Mouse (Mus musculus) thymus, adult 2 months (tissue): ENCODE measurements around the gene Stxbp1.

Experiments used
- CTCF ChIP-seq: fragments of 200-500 bp; IDR thresholded peaks from 2 replicates; pipeline ENCODE4 v1.5.1; 2012; ENCODE audit warnings: mild to moderate bottlenecking, control low read depth, low read length, moderate library complexity, borderline replicate concordance; ENCODE audit not compliant: control insufficient read depth, poor library complexity, insufficient read depth; ENCODE audit errors: extremely low read depth
- POLR2A ChIP-seq: fragments of 200-500 bp; IDR thresholded peaks from 2 replicates; pipeline ENCODE4 v1.6.1; 2012; ENCODE audit warnings: mild to moderate bottlenecking, low read length, control low read depth, moderate library complexity; ENCODE audit not compliant: control insufficient read depth, poor library complexity, insufficient read depth; ENCODE audit errors: extremely low read depth

GRCm38 (mm10) chr2:32824181-32824580 is 22.9 kb downstream of the Stxbp1 start:
- no peak for TF ChIP-seq CTCF
- TF ChIP-seq POLR2A, result no peak
